Mouse (Mus musculus) activated CD4-positive, CD25-positive, alpha-beta regulatory T cell, adult 9 weeks (primary cell): ENCODE data around the gene D5Ertd579e. TPM values are rescaled to one million over a fixed set of nuclear protein-coding genes. Genes with fewer than 3 reads are reported as not detected.

Experiments
- polyA plus RNA-seq: library from polyadenylated mRNA; unstranded; fragments of 100-300 nt; shearing (Covaris generic); gene quantifications from one replicate; pipeline ENCODE4 v1.2.1, GENCODE M21; 2017

The D5Ertd579e gene
- 33.5 TPM for polyA plus RNA-seq

GRCm38 (mm10) chr5:36695461-36696231 lies at the start of gene D5Ertd579e:
Gene D5Ertd579e (minus strand): TSS chr5:36696024.

GRCm38 (mm10) chr5:36593176-36593575 lies 102.6 kb downstream of the D5Ertd579e start, which contains the start of gene Tbc1d14:
Gene Tbc1d14 (minus strand): TSS chr5:36593276.

Other genes with a start within 250 kb of the D5Ertd579e start
- 36.7 TPM for gene Grpel1, start 231.0 kb downstream of the D5Ertd579e start, polyA plus RNA-seq
- gene Tada2b, start 211.7 kb downstream of the D5Ertd579e start, polyA plus RNA-seq, result 1.2 TPM
- not detected for gene Ccdc96, start 211.4 kb downstream of the D5Ertd579e start, polyA plus RNA-seq
- 117 TPM for gene Tbc1d14, start 102.7 kb downstream of the D5Ertd579e start, polyA plus RNA-seq
- gene Bloc1s4, start 52.6 kb upstream of the D5Ertd579e start, polyA plus RNA-seq, result 3.3 TPM
- gene Mrfap1, start 100.7 kb upstream of the D5Ertd579e start, polyA plus RNA-seq, result 153 TPM
- 17.0 TPM for gene Man2b2, start 134.6 kb upstream of the D5Ertd579e start, polyA plus RNA-seq
- gene Ppp2r2c, start 172.5 kb upstream of the D5Ertd579e start, polyA plus RNA-seq, result not detected